Mouse (Mus musculus) ES-Bruce4 (cell line): Measurements from ENCODE around the gene Celsr1. TPM values are rescaled to one million over a fixed set of nuclear protein-coding genes. Genes with fewer than 3 reads are reported as not detected.

Source experiments
- H3K27ac ChIP-seq: 2 replicates; pipeline ENCODE4 v1.5.1; 2012; ENCODE audit warnings: low read length, inconsistent platforms; ENCODE audit not compliant: insufficient read depth
- H3K27me3 ChIP-seq: 2 replicates; pipeline ENCODE4 v1.6.1; 2012; ENCODE audit warnings: mild to moderate bottlenecking, low read length, inconsistent platforms; ENCODE audit not compliant: control insufficient read depth, poor library complexity, insufficient read depth, severe bottlenecking
- H3K36me3 ChIP-seq: 2 replicates; pipeline ENCODE4 v1.6.1; 2012; ENCODE audit warnings: inconsistent platforms, mild to moderate bottlenecking, low read length, moderate library complexity; ENCODE audit not compliant: control insufficient read depth, poor library complexity, insufficient read depth, severe bottlenecking
- H3K4me1 ChIP-seq: one replicate; pipeline ENCODE4 v1.8.1; 2011; ENCODE audit warnings: low read length; ENCODE audit not compliant: control insufficient read depth, insufficient read depth
- H3K4me3 ChIP-seq: 2 replicates; pipeline ENCODE4 v1.5.1; 2011; ENCODE audit warnings: low read depth, mild to moderate bottlenecking, low read length
- H3K9ac ChIP-seq: 2 replicates; pipeline ENCODE4 v1.6.1; 2012; ENCODE audit warnings: low read depth, mild to moderate bottlenecking, inconsistent platforms; ENCODE audit not compliant: poor library complexity, severe bottlenecking
- H3K9me3 ChIP-seq: replicated peaks from 2 replicates; pipeline ENCODE4 v1.6.1; 2012; ENCODE audit warnings: mild to moderate bottlenecking, low read length, inconsistent platforms; ENCODE audit not compliant: control insufficient read depth, poor library complexity, insufficient read depth, severe bottlenecking
- CTCF ChIP-seq: IDR thresholded peaks from one replicate; pipeline ENCODE4 v1.8.1; 2011; ENCODE audit warnings: low read depth, low read length
- EP300 ChIP-seq: IDR thresholded peaks from 2 replicates; pipeline ENCODE4 v1.6.1; 2011; ENCODE audit warnings: low read depth, low read length; ENCODE audit not compliant: insufficient read depth
- POLR2A ChIP-seq: IDR thresholded peaks from one replicate; pipeline ENCODE4 v1.8.1; 2011; ENCODE audit warnings: low read length; ENCODE audit not compliant: insufficient read depth
- polyA plus RNA-seq: library from polyadenylated mRNA; stranded (reverse); fragments of >200 nt; gene quantifications from 2 replicates; pipeline ENCODE4 v1.2.4, GENCODE M21; 2011; ENCODE audit warnings: low read depth; ENCODE audit not compliant: missing spikeins, insufficient read depth, insufficient read length

The Celsr1 gene
- polyA plus RNA-seq, 1 experiment: 10.2 TPM

DNA sequence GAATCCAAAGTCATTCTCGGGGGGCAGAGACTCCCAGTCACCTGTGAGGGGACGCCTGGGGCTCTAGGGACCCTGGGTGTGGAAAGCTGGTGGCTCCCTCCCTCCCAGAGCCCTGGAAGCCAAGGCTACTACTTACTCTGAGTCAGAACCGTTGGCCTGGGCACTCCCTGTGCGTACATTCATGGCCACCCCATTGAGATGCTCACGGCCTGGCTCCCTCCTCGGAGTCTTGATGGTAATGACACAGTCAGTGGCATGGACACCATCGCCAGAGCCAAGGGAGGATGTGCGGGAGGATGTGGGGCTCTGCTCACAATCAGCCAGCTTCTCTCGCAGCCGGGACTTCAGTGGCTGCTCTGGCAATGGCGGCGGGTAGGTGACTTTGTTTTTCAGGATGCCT, 132.8 kb downstream of the Celsr1 start:
- Histone ChIP-seq H3K27me3 (no peaks in the 10 kb centered on the region), H3K4me3 (peak overlapping the region; percentile 13), H3K9ac (no peak overlapping the region), H3K9me3 (no peaks in the 10 kb centered on the region), H3K4me1 (no peaks in the 10 kb centered on the region), H3K27ac (no peak overlapping the region), H3K36me3 (no peaks in the 10 kb centered on the region)
- TF ChIP-seq POLR2A (no peak), EP300 (no peak), CTCF (no peak)

DNA sequence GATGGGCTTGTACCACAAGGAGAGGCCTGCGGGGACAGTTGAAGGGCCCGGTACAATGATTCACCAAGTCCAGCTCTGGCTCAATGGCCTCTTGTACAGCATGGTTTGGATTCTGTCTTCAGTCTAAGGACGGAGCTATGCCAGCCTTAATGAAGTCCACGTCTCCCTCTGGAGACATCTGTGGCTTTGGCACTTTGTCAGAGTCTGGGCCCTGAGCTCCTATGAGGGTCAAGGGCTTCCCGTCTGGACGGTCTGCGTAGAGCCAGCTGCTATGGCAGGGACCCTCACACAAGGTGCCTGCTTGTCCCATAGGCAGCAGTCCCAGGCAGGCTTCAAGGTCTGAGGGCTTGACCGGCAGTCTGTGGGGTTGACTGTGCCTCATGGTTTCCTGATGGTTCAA, 133.3 kb downstream of the Celsr1 start:
- Histone ChIP-seq H3K9ac (no peak overlapping the region), H3K4me3 (no peak overlapping the region), H3K9me3 (no peaks in the 10 kb centered on the region), H3K4me1 (no peaks in the 10 kb centered on the region), H3K27me3 (no peaks in the 10 kb centered on the region), H3K27ac (no peak overlapping the region), H3K36me3 (no peaks in the 10 kb centered on the region)
- no peak for TF ChIP-seq POLR2A
- TF ChIP-seq CTCF: no peak
- no peak for TF ChIP-seq EP300

DNA sequence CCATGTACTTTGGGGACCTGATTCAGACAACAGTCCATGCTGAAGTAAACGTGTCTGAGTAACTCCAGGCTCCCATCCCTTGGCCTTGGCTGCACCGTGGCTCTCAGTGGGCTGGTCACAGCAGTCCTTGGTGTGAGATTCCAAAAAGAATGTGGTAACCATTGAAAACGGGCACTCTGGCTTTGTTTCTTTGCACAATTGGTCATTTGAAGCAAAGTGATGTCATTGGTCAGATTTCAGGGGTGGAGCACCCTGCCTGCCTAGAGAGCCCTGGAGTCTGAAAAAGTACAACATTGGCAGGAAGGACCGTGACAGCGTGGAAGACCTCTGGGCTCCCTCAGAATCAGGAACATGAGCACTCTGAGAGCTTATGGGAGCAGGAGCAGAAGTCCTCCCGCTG, 134.2 kb downstream of the Celsr1 start:
- Histone ChIP-seq H3K36me3 (no peaks in the 10 kb centered on the region), H3K27ac (no peak overlapping the region), H3K9ac (no peak overlapping the region)

DNA sequence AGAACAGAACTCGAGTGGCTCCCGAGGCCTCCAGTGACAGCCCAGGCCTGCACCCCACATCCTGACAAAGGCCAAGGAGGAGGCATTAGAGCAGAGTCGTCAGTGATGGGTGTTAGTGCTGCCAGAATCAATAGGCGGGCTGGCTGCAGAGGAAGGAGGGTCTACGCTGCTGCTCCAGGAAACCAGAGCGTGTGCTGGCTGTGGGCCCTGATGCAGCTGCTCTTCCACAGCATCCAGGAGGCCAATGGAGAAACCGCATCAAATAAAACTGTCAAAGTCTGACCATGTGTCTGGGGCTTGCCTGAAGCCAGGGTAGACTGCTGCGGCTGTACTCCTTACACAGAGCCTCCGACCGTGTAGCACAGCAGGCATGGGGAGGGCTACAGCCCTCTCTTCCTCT, 136.5 kb downstream of the Celsr1 start:
- TF ChIP-seq CTCF: no peak
- no peak for TF ChIP-seq EP300
- TF ChIP-seq POLR2A: no peak
- Histone ChIP-seq H3K36me3 (no peaks in the 10 kb centered on the region; the same call in 1 of the 2 replicates), H3K4me1 (no peaks in the 10 kb centered on the region), H3K27me3 (no peaks in the 10 kb centered on the region), H3K27ac (no peak overlapping the region), H3K4me3 (no peak overlapping the region), H3K9ac (no peak overlapping the region), H3K9me3 (no peaks in the 10 kb centered on the region)

More for the DNA sequence above, 134.2 kb downstream of the Celsr1 start:
- Histone ChIP-seq H3K4me1 (no peaks in the 10 kb centered on the region), H3K4me3 (no peak overlapping the region), H3K27me3 (no peaks in the 10 kb centered on the region), H3K9me3 (no peaks in the 10 kb centered on the region)
- TF ChIP-seq EP300 (no peak), POLR2A (no peak), CTCF (no peak)

DNA sequence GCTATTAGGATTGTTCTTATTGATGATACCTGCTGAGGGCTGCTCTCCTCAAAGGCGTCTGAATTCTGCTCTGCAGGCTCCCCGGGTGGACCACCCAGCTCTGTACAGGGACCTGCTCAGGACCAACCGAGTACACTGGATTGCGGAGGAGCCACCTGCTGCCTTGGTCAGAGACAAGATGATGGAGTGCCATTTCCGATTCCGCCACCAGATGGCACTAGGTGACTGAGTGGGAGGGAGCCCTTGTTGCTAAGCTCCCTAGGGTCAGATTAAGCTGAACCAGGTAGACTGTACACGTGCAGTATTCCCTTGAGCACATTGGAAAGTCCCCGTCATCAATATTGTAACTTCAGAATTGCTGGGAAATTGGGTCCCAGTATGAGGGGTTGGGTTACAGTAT, 137.3 kb downstream of the Celsr1 start:
- Histone ChIP-seq H3K4me1 (no peaks in the 10 kb centered on the region), H3K27me3 (no peaks in the 10 kb centered on the region), H3K36me3 (no peaks in the 10 kb centered on the region; the same call in 1 of the 2 replicates), H3K4me3 (no peak overlapping the region), H3K27ac (no peak overlapping the region), H3K9me3 (no peaks in the 10 kb centered on the region), H3K9ac (no peak overlapping the region)
- no peak for TF ChIP-seq EP300
- no peak for TF ChIP-seq POLR2A
- peak; percentile 98 for TF ChIP-seq CTCF

DNA sequence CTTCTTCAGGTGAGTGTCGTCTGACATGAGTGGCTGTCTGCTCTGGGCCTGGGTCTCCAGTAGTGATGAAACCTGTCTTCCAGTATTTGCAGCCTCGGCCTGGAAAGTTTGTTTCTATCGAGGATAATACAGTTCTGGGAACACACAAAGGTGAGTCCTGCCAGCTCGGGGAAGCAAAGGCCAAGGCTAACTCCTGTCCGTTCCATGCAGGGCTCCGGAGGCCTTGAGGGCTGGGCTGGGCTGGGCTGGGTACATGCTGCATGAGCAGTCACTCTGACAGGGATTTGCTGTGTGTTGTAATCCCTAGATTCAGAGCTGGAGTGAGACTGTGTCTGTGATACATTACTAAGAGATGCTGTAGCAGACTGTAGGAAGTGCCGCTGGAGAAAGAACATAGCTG, 139.7 kb downstream of the Celsr1 start:
- Histone ChIP-seq H3K9me3 (no peaks in the 10 kb centered on the region), H3K27me3 (no peaks in the 10 kb centered on the region), H3K27ac (no peak overlapping the region), H3K9ac (no peak overlapping the region), H3K4me3 (no peak overlapping the region), H3K36me3 (no peaks in the 10 kb centered on the region; the same call in 1 of the 2 replicates), H3K4me1 (no peaks in the 10 kb centered on the region)
- TF ChIP-seq CTCF (no peak), POLR2A (no peak)
